Mouse (Mus musculus) R1 (cell line): ENCODE results near the gene Surf1.

Experiments used
- DNase-seq: peaks from one replicate; pipeline ENCODE4 v3.0.0-alpha.2; 2018; ENCODE audit warnings: low read depth, low spot score

Gene Surf1

DNA sequence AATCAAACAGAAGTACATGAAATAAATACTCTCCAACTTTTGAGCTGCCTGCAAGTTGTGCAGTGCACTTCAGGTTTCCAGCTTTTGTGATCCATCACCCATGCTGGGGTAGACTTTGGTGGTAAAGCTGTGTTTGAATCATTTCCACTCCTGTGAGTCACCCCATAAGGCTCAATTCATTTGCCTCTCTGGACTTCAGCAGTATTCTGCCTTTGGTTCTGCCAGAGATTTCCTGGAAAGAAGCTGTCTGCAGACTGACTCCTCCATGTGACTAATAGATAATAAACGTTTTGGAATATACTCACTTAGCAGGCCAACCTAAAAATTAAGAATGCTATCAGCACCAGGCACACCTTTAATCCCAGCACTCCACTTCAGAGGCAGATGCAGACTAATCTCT, 15.6 kb downstream of the Surf1 start:
- no peak for DNase-seq

DNA sequence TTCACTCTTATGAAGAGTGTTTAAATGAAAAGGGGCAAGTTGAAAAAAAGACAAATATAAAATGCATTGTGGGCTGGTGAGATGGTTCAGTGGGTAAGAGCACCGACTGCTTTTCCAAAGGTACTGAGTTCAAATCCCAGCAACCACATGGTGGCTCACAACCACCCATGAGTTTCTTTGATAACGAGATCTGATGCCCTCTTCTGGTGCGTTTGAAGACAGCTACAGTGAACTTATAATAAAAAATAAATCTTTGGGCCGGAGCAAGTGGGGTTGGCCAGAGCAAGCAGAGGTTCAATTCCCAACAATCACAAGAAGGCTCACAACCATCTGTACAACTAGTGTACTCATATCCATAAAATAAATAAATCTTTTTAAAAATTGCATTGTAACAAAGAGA, 20.4 kb downstream of the Surf1 start:
- DNase-seq, result no peak

DNA sequence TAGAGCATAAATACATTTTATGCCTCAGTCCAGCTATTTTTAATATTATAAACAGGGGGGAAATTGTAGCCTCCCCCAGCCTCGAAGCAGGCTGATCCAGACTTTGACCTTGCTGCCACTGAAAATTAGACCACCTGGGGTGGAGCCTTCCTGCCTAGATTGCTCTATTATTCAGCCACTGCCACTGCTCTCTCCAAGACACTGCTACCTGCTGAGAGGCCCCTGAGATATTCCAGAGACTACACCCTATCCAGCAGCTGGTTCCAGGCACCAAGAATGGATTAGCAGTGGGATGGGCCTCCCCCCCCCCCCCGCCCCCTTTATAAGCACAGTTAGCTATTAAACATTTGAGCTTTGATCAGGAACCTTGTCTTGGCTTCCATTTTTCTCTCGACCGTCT, 30.2 kb downstream of the Surf1 start:
- peak; percentile 81 for DNase-seq

DNA sequence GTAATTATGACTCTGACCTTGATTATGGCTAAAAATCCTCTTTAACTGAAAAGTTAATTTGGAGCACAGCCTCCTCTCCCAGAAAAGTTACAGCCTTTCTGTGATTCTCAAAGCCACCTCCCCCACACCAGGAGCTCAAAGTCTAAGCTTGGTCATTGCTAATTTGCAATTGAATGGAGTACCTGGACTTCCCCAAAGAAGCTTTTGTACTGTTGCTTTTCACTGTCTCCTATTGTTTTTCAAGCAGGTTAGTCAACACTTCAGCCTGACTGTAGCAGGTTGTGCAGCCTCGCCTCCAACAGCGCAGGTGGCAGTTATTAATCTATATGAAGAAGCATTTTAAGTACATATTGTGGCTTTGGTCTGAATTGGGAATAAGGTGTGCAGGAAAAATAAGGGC, 30.8 kb downstream of the Surf1 start:
- DNase-seq, result peak; percentile 82

DNA sequence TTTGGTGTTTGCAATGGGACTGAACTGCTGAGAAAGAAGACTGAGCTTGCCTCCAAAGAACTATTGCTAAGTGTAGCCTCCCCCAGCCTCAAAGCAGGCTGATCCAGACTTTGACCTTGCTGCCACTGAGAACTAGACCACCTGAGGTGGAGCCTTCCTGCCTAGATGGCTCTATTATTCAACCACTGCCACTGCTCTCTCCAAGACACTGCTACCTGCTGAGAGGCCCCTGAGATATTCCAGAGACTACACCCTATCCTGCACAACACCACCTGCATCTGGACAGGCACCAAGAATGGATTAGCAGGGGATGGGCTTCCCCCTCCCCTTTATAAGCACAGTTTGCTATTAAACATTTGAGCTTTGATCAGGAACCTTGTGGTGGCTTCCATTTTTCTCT, 37.8 kb downstream of the Surf1 start:
- peak; percentile 81 for DNase-seq

DNA sequence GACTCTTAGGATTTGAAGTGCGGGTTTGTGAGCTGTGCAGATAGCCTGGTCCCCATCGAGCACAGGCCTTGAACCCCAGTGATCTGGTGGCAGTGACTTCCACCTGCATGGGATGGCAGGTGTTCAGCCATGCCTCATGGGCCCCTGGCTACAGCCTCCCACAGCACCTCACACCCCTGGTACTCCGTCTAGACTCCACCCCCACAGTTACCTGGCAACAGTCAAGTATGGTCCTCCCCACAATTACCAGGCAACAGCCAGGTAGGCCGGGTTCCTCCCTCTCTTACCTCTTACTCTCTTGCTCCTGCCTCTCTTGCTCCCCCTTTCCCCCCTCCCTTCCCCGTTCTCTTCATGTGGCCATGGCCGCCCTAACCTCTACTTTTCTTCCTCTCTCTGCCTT, 45.7 kb downstream of the Surf1 start:
- DNase-seq, result peak; percentile 72

DNA sequence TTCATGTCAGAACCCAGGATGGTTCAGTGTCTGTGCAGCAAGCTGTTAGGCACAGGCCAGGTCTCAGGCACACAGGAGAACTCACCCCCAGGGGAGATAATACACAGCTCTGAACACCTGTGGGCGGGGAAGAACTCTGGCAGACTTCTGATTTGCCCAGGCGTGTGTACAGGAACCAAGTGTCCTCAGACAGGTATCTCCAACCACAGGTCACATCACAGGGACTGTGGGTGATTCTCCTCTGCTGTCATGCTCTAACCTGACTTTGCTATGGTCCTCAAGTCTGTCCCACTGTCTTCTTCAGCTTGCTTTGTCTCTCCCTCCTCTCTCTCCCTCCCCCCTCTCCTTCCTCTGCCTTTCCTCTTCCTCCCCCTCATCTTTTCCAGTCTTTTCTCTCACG, 51.5 kb downstream of the Surf1 start, which contains the start of gene Abo:
Gene Abo (minus strand): TSS at position 101 of the 400 bp plus-strand sequence.
- no peak for DNase-seq
